Mouse (Mus musculus) thymus, adult 2 months (tissue): ENCODE data around the gene Ccdc163.

Experiments
- CTCF ChIP-seq: fragments of 200-500 bp; IDR thresholded peaks from 2 replicates; pipeline ENCODE4 v1.5.1; 2012; ENCODE audit warnings: mild to moderate bottlenecking, control low read depth, low read length, moderate library complexity, borderline replicate concordance; ENCODE audit not compliant: control insufficient read depth, poor library complexity, insufficient read depth; ENCODE audit errors: extremely low read depth
- POLR2A ChIP-seq: fragments of 200-500 bp; IDR thresholded peaks from 2 replicates; pipeline ENCODE4 v1.6.1; 2012; ENCODE audit warnings: mild to moderate bottlenecking, low read length, control low read depth, moderate library complexity; ENCODE audit not compliant: control insufficient read depth, poor library complexity, insufficient read depth; ENCODE audit errors: extremely low read depth

DNA sequence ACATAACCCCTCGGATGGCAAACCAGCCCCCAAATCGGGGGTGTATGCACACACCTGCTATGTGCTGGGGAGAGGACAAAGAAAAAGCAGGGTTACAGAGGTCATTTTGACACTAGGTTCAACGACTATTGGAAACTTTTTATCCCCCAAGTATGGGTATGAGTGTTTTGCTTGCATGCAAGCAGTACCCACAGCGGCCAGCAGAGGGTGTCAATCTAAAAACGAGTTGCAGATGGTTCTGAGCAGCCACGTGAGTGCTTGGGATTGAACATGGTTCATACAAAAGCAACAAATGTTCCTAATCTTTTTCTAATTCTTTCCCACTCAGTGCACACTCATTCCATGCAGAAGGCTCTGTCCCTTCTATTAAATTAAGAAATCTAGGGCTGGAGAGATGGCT, 4.5 kb upstream of the Ccdc163 start:
- TF ChIP-seq CTCF, result no peak
- TF ChIP-seq POLR2A, result no peak
